Mouse (Mus musculus): ENCODE measurements around the gene Cant1.

The Cant1 gene

DNA sequence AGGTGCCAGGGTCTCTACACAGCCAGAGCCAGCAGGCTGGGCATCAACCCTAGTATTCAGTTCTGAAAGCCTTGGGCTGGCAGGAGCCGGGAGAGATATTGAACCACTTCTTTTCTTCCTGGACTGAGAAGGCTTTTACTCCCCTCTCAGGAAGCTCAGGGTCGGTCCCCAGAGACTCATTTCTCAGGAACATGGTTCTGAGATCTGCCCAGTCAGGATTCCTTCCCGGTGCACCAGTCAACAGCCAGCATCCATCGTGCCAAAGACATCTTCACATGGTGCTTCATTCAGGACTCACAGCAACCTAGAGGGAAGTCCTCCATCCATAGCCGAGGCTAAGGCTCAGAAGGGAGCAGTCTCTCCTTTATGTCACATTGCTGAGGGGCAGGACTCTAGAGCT lies 44.4 kb downstream of the Cant1 start:
- no peak for DNase-seq (ENCODE audit: low read depth, low spot score)

DNA sequence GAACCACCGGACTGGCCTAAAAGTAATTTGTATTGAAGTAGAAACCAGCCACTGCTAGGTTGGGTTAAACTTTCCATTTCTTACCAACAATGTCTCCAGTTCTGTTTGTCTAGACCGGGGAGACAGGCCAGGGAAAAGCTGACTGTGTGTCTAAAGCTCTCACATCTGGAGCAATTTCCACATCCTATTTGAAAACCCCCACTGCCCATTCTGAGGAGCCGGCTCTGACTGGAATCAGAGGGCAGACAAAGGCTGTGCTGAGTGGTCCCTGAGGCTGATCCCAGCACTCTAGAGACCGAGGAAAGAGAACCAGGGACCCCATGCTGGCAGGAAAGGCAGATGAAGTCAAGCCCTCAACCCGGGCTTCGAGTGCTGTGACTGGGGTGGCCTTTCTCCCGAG lies 46.2 kb downstream of the Cant1 start:
- DNase-seq (ENCODE audit: low read depth, low spot score), result no peak

DNA sequence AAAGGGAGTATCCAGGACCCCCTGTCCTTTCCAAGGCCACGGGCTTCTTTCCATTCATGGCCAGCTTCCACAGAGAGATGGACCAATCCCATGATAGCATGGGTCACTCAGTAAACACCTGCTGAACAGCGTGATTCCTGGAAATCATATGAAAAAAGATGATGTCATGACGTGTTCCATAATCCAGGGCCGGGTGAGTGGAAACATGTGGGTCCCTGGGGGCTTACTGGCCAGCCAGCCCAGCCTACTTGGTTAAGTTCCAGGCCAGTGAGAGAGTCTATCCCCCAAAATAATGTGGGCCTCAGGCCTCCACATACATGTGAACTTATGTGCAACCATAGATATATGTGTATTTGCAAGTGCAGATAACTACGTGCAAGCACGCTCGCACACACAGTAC lies 47.0 kb downstream of the Cant1 start:
- DNase-seq (ENCODE audit: low read depth, low spot score), result no peak

DNA sequence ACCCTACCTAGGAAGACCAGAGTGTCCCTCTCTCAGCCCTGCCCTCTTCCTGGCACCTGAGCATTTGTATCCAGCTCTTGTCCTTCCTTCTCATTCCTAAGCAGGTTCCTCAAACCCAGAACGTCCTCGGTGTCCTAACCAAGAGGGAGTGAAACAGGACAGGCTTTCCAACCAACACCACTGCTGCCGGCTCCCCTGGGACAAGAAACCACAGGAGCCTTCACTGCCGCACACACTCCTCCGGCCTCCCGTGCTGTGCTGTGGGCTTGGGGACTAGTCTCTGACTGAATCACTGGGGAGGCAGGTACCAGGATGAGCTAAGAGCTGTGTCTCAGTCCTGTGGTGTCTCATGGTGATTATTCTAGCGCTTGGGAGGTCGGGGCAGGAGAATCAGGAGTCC lies 49.2 kb downstream of the Cant1 start:
- no peak for DNase-seq (ENCODE audit: low read depth, low spot score)

DNA sequence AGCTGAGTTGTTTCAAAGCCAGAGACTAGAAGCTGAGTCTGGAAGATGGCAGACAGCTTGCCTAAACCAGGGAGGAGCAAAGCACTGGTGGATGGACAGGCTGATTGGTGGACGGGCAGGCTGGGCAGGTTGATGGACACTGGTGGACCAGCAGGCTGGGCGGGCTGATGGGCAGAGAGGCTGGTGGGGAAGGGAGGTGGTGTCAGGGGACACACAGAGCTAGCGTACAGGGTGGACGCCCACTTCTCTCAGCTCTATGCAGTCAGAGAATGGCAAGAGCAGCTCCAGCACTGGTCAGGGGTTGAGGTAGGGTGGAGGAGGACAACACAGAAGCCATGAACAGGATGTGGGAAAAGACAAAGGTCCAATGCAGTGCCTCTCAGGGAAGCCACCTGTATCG lies 49.6 kb downstream of the Cant1 start:
- DNase-seq (ENCODE audit: low read depth, low spot score), result no peak

DNA sequence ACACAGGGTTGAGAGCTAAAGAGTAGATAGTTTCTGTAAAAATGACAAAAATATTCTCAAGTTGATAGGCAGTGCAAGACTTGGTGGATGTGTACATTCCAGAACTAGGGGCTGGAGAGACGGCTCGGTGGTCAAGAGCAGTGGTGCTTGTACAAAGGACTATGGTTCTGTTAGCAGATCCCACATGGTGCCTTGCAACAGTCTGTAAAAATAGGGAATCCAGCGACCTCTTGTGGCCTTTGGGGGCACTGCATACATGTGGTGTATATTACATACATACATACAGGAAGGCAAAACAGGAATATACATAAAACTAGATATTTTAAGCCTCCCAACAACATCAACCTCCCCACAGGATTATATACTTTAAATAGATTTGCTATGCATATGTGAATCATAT lies 50.6 kb downstream of the Cant1 start:
- no peak for DNase-seq (ENCODE audit: low read depth, low spot score)

DNA sequence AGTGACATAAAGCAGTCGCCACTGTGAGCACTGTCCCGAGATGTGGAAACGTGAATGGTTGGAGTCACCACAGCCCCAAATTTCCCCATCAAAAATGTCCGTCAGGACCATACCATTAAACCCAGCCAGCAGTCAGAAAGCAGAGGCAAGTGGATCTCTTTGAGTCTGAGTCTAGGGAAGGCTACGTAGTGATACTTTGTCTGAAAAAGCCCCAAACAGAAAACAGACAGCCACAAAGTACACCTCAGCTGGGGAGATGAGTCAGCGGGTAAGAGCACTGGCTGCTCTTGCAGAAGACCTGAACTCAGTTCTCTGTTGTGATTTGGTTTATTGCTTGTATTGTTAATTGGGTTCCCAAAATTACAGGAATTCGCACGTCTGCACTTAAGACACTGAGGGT lies 52.3 kb downstream of the Cant1 start:
- no peak for DNase-seq (ENCODE audit: low read depth, low spot score)

DNA sequence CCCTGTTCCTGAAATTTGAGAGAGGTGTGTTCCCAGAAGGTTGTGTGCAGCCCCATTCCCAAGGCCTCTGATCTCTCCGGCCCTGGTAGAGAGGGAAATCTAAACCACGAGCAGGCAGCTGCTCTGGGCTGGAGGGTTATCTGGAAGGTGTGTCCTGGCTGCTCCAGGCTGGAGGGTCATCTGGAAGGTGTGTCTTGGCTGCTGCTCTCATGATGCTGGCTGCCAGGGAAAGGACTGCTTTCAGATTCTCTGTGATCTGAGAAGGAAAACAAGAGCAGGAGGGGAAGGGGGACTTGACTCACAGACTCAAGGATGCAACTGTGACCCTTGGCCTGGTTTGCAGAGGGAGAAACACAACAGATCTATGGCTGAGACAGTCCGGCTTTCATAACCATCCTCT lies 52.8 kb downstream of the Cant1 start:
- no peak for DNase-seq (ENCODE audit: low read depth, low spot score)

DNA sequence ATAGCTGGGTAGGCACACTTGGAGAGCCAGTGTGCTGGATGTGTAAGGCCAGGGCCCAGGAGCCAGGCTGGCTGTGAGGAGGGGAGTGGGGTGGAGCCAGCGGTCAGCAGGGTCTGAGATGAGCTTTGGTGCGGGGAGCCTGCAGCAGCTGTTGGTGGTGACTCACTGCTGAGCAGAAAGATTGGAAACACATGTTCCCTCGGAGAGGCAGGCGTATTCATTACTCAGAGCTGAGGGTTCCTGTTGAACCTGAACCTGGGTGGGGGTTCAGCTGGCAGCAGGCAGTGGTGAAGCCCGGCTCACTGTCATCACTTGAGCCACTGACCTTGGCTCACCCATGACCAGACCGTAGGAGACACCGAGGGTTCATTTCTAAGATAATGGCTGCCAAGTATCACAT lies 53.7 kb downstream of the Cant1 start:
- no peak for DNase-seq (ENCODE audit: low read depth, low spot score)

DNA sequence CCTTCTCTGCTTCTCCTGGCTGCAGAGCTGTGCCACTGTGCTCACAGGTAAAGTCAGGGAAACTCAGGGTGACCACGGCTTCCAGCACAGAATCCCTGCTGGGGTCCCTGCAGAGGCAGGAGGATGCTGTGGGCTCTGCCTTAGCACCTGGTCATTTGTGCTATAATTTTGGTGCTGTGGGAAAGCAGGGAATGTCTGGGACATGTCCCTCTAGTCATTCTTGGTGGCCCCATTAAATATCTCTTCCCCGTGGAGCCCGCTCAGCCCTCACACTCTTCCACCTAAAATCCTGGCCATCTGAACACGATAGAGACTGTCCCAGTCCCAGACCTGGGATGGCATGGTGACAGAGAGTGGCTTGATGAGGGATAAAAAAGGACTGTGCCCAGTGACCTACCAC lies 54.9 kb downstream of the Cant1 start:
- no peak for DNase-seq (ENCODE audit: low read depth, low spot score)

DNA sequence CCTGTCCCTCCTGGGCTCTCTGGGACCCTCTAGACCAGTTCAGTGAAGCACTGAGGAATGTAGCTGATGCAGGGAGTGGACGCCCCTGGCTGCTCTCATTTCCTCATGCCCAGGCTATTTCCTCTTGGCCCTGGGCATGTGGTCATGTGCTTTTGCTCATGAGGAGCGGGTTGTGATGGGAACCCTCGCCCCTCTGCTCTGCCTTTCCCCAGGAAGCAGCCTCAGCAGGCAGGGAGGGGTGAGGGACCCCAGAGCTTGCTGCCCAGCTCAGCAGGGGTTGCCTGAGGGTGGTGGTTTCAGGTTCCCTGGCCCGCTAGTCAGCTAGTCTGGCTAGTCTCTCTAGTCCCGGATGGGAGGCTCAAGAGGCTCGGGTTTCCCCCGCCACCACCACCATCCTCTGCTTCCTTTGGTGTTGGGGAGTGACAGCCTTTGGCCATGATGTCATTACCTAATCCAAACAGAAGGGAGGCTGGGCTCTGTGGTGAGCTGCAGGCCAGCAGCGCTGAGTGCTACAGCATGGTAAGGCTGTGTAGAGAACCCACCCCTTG lies 55.8 kb downstream of the Cant1 start:
- DNase-seq (ENCODE audit: low read depth, low spot score), result no peak

DNA sequence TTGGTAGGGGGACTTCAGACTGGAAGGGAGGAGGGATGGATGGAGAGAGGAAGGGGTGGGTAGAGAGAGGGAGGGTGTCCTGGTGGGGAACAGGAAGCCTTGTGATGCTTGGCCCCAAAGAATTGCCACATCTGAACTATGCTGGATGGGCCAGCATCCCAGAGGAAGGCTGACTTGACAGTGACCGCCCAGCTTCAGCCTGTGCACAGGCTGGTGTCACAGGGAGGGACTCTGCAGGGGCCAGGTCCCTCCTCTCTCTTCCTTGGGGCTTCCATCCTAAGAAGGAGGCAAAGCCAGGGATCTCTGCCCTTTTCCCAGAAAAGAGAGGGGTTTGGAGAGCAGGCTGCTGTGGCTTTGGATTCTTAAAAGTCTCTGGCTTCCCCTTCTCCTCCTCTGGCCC lies 56.4 kb downstream of the Cant1 start:
- DNase-seq (ENCODE audit: low read depth, low spot score), result no peak

DNA sequence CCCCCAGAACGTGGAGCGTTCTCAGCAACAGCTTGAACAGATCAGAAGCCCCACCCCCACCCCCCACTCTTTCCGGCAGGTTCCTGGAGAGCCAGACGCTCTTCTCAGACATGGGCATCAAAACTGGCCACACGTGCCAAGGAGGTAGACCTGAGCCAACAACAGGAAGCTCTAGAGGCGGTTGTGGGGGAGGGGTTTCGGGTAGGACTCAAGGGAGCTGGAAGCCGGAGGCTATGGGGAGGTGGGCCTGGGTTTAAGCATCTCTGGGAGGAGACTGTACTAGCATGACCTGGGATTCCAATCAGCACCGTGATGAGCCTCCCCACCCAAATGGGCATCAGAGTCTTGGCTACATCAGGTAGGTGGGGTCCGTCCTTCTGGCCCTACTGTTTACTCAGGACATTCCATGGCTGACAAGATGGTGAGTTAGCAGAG lies 58.0 kb downstream of the Cant1 start:
- no peak for DNase-seq (ENCODE audit: low read depth, low spot score)

DNA sequence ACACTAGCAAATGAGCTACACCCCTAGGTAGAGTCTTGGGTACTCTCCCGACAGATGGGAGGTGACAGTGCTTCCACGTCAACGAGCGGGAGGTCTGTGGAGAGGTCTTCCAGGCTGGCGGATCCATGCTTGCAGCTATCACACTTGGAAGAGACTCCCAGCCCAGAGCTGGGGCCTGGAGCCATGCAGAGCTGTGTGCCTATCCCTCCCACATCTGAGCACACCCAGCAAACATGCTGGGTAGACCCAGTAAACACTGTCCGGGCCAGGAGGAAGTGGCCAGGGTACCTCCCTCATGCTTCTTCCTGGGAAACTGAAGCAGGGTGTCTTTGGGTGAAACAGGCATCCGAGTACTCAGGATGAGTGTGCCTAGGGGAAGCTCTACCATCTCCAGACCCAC lies 58.4 kb downstream of the Cant1 start:
- DNase-seq (ENCODE audit: low read depth, low spot score), result no peak

Measured in retina, postnatal 7 days (tissue).